Mouse (Mus musculus) kidney, adult 2 months (tissue): ENCODE measurements around the gene Nr1i3.

Experiments
- CTCF ChIP-seq: fragments of 200-500 bp; conservative IDR thresholded peaks from 2 replicates; pipeline ENCODE4 v1.5.1; 2011; ENCODE audit warnings: low read depth, mild to moderate bottlenecking, control low read depth, low read length, moderate library complexity, mixed read lengths; ENCODE audit not compliant: insufficient read depth, insufficient read length
- POLR2A ChIP-seq: fragments of 200-500 bp; IDR thresholded peaks from one replicate; pipeline ENCODE4 v1.6.1; 2011; ENCODE audit warnings: low read depth, low read length, control low read depth

GRCm38 (mm10) chr1:171183620-171184019 is 30.1 kb upstream of the Nr1i3 start:
- no peak for TF ChIP-seq CTCF
- TF ChIP-seq POLR2A, result no peak
